Mouse (Mus musculus): ENCODE data around the gene Tmem212.
A peak's percentile ranks its signal among the peaks of the same experiment; 100 is the strongest.

Tmem212 gene

DNA sequence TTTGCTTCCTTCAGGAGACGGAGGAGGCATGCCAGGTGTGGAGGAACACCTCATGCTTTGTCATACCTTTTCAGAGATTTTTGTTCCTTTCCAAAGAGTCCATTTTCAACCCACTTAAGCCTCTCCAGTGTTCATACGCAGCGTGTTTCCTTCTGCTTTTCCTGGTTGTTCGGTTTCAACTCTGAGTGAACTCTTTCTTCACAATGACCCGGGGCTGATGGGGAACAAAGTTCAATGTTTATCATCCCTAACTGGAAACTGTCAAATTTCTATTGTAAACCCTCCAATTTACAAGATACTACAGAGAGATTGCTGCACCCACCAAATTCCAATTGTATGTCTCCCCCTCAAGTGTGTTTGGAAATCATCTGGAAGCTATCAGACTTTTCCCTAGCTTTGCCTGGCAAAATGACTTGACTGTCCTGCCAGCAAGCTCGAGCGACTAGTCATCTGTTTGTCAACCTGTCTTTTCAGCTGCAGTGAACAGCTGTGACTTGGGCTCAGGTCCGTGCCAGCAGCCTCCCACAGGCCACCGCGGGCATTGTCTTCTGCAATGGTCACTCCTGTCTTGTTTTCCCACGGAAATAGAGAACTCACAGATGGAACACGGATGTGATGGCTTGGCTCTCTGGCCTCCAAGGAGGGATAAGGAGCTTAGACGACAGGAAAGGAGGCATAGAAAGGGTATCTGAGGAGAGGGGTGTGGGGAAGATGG, 3.0 kb upstream of the Tmem212 start:
- peak; percentile 18 for DNase-seq (ENCODE audit: low spot score)

DNA sequence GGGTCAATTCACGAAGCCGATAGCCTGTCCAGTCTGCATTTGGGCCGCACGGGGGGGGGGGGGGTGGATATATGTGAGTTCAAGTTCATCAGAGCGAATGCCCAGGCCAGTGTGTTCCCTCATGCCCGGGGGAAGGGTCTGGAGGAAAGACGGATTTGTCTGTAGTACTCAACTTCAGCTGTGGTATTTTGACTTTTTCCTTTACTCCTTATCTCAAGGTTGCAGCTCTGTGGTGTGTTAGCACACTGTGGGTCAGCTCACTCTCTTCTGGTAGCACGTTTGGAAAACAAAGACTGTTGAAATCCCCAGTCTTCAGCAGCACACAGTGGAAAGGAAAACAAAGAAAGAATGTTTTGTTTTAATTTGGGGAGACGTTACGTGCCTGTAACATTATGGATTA, 2.0 kb upstream of the Tmem212 start:
- DNase-seq (ENCODE audit: low spot score), result no peak

DNA sequence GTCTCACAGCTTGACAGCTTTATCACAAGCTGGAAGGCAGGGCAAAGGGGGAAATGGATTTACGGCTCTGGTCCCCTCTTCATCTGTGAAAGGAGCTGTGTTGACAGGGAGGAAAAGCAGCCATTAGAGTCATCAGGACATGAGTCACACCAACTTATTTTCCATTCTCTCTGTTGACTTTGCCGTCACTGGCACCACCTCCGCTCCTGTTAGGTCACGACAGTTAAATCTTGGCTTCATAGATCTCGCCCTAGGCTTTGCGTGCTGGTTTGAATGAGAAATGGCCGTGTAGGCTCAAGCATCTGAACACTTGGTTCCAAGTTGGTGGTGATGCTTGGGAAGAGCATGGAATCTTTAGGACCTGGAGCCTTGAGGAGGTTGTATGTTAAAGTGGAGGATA, 9.6 kb downstream of the Tmem212 start:
- DNase-seq (ENCODE audit: low spot score), result peak; percentile 15

DNA sequence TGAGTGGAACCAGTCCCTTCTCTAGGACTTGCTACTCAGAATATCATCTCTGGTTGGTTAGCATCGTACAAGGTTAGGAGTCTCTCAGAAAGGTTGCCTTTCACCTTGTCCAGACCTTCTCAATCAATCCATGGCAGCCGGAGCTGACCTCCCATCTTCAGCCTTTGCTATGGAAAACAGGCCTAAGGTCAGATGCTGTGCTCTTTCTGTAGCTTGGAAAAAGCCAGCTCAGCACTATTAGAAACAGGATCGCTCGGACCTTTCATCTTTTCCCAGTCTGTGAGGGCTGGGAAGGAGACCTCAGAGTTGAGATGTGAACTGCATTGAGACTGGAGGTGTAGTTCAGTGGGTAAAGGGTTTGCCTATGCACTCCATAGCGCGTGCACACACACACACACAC, 10.6 kb downstream of the Tmem212 start:
- DNase-seq (ENCODE audit: low spot score), result no peak

DNA sequence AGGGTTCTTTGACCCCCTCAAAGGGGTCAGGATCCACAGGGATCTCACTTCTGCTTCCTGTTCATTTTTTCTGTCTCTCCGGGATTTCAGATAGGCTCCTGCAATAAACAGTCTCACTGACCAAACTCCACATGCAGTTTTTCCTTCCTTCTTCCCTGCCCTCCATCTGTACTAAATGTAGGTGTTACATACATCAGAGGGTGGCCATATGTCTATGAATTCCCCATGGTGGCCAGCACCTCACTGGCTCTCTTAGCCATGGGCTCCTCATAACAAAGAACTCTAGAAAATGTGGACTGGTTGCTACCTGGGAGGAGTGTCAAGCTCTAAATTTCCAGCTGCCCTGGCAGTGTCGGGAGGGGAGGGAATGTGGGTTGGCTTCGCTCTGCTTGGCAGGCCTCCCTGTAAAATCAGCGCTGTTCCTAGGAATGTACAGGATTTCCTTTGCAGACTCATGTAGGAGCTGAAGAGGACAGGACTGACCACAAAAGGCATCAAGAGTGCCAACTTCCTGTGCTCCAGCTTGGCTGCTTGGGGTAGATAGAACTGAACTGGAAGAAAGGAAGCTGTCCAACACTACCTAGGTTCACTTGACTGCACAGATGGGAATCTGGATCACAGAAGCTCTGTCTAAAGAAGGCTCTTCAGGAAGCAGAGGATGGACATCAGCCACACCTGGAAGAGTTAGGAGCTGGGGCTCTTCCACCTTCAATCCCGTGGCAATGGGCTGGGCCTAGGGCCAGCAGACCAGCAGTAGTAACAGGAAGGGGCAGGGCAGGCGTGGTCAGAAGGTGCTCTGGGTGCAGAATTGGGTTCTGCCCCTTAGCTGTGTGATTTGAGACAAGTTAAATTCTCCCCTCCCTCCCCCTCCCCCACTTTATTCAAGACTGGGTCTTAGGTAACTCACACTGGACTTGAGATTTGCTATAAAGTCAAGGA, 14.0 kb downstream of the Tmem212 start:
- no peak for DNase-seq (ENCODE audit: low spot score)

DNA sequence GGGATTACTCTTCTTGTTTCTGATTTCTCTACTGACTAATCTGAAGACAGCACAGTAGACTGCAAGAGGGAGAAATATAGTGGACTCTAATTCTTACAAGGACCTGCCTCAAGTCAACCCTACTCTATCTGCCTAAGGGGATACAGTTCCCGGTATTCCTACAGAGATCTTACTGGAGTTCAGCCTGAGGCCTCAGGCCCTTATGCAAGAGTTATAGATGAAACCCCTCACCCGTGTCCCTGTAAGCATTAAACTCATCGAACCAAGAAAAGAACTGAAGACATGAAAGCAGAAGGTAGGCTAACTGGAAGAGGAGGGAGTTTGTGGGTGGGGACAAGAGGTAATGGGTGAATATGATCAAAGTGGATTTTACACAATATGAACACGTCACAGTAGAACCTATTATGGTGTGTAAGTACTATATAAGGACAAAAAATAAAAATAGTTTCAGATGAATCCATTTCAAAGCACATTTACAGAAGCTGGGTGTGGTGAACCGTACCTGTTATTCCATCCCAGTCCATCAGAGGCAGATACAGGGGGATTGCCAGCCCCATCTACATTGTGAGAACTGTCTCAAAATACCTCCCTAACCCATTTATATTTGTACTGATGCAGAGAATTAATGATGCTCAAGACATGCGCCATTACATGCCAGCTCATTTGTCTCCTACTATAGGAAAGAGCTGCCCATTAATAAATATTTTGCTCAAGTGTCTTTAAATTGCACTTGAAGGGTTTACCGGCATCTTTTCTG, 17.1 kb downstream of the Tmem212 start:
- DNase-seq (ENCODE audit: low spot score), result no peak

DNA sequence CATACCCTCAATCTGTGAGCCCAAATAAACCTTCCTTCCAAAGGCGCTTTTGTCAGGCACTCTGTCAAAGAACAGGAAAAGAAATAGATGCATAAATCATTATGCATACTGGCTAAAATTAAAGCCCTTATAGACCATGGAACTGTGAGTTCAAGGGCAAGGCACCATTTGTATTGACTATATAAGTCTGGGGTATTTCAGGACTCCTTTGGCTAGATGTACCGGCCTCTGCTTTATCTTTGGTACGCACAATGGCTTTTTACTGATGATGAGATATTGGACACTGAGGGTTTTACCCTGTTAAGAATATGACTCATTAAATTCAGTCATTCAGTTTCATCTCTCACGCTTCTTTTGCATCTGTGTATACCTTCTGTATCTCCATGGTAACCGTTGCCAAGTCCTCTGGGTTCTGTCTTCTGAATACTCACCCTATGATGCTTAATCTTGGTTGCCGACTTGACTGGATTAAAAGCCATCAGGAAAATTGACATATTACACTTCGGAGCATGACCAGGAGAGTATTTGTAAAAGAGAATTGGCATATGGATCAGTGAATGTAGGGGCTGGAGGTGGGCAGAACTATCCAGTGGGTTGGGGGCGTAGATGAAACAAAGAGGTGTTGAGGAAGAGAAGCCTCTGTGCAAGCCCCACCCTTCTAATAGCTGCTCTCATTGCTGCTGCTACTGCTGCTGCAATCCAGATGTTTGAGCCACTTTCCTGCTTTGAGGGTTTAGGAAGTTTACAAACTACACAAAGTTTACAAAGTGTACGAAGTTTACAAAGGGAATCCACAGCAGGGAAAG, 22.7 kb downstream of the Tmem212 start:
- DNase-seq (ENCODE audit: low spot score), result no peak

DNA sequence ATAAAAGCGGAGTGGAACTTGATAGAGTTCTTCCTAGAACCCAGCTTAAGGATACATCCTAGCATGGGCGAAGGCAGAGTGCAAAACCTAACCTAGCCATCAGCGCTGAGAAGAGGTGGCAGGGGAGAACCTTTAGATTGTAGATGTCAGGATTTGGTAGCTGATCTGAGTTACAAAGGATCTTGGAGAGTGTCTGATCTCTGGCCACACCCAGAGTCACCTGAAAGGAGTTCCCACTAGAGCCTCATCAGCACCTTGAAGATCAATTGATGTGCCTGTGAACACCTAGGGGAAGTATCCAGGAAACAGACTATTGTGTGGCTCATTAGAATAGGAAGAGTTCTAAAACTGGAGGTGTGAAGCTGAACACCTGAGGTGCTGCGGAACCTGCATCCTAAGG, 23.7 kb downstream of the Tmem212 start:
- DNase-seq (ENCODE audit: low spot score), result no peak

DNA sequence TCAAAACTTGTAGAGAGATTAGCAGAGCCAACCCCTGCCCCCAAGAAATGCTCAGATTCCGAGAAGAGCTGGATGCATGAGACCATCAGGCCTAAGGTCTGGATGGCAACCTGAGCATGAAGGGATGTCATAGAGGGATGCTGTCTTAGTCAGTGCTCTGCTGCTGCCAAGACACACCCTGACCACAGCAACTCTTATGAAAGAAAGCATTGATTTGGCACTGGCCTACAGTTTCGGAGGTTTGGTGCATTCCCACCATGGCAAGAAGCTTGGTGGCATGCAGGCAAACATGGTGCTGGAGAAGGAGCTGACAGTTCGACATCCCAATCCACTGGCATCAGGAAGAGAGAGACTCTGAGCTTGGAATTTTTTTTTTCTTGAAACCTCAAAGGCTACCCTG, 24.3 kb downstream of the Tmem212 start:
- no peak for DNase-seq (ENCODE audit: low spot score)

DNA sequence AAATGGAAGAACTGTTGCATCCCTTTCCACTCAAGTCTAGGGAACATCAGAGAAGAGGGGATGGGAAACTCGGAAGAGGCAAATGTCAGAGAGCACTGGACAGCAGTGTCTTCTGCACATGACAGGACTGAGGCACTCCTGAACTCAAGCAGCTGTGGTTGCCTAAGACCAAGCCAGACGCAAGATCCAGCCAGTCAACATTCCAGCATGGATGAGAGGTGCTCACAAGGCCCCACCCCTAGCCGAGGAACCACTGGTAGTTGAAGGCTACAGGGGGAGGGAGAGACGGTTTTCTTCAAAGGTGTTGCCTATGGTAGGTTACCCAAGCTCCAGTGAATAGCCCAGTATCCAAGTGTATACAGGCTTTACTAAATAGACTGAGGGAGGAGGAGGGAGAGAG, 24.8 kb downstream of the Tmem212 start:
- no peak for DNase-seq (ENCODE audit: low spot score)

DNA sequence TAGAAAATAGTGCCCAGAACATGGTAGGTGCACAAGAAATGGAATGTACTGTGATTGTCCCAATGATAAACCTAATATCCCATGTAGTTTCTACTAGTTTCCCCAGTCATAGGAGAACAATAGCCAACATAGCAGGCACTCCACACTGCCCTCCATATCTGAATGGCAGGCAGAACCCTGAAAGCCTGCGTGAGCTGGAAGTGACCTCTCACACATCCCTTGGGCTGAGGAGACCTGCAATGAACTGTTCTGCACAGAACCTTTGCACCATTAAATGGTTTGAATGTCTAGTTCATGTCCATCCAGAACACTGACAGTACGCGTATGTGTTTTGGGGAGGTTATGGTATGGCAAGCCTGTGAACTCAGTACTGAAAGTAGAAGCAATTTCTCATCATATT, 27.5 kb downstream of the Tmem212 start:
- DNase-seq (ENCODE audit: low spot score), result no peak

DNA sequence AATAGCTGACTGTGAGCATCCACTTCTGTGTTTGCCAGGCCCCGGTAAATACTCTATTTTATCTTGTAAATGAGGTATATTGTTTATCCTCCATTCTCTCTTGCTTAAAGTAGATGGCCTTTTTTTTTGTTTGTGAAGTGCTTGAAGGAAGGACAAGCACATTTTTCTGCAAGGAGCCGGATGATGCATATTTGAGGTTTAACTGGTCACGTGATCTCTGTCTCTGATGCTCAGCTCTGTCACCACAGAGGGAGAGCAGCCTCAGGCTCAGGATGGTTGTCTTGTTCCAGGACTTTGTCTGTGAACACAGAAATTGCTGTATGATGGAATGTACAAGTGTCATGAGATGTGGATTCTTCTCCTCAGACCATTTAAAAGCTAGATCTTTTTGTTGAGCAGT, 28.4 kb downstream of the Tmem212 start:
- DNase-seq (ENCODE audit: low spot score), result no peak

DNA sequence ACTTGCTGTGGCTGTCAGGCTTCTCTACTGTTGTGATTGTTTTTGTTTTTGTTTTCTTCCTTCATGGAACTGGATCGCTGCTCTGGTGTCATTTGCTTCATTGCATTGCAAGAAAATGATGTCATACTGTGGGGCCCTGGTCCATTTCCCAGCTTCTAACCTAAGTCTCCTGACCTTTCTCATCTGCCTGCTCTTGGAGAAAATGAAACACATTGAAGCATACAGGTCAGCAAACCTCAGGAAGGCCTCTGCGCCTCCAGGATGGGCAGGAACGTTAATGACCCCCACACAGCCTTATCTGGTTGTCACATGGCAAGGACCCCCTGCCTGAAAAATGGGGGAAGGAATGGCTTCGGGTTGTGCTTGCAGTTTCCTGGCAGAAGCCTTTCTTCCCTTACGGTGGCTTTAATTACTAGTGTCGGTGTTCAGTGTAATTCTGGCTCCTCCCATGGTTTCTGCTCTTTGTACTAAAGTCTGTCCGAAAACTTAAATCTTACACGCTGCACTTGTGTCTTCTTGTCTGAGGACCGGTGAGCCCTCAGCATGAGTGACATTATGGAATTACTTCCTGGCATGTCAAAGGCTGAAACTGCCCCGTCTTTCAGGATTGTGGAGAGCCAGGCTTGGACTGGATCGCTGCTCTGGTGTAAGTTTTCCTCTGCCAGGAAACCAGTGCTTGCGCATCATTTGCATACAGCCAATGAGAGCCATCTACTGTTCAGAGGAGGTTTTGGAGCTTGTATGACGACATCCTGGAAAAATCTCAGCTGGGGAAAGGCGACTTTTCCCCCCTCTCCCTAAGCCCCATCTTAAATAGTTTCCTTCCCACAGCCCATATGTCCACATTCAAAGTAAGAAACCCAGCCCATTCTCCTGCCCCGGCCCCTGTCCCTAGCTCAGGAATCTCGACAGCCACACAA, 33.1 kb downstream of the Tmem212 start:
- peak; percentile 90 for DNase-seq (ENCODE audit: low spot score)

DNA sequence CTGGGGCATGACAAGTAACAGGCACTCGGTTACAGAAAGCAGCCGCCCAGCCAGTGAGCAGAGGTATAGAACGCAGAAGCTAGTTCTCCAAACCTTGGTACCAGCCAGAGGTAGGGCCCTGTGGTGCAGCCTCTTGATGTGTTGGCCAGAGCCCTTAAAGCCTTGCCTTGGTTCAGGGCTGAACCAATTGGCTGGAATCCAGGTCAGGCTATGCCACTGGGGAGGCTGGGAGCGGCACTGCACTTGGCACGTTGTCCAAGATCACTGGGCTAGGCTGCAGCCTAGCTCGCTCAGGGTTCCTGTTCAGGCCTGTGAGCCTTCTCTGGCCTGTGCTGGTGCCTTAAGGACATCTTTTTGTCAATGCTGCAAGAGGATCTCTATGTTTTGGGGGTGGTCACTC, 34.6 kb downstream of the Tmem212 start:
- DNase-seq (ENCODE audit: low spot score), result no peak

DNA sequence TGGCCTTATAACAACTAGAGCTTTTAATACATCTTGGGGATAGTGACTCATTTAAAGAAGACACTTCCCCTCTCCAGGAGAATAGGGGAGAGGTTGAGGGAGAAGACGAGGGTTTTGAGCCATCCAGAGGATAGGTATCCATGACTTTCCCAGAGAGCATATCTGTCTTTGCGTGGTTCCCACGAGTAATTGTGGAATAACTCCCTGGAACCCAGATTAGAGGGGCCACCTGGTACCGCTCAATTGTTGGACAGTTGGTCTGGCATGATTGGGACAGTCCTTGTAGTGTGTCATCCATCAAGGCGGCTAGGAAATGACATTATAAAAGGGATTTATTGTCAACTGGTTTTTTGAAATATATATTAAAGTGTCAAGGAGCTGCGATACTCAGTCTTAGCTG, 35.1 kb downstream of the Tmem212 start:
- DNase-seq (ENCODE audit: low spot score), result no peak

DNA sequence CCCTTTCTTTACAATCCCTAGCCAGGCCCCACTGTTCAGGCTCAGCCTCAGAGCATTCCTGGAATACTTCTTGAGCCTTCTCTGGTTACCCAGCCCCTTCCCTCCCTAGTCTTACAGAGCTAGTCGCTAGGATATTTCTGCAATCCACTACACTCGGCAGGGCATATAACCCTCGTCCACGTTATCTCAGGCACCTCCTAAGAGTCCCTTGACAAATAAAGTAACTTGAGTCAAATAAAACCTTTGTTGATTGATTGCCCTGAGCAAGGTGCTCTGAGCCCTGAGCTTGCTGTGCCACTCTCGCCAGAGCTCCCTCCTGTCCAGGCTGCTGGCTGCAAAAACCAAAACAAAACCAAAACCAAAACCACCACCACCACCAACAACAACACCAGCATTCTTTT, 37.0 kb downstream of the Tmem212 start:
- DNase-seq (ENCODE audit: low spot score), result peak; percentile 81

DNA sequence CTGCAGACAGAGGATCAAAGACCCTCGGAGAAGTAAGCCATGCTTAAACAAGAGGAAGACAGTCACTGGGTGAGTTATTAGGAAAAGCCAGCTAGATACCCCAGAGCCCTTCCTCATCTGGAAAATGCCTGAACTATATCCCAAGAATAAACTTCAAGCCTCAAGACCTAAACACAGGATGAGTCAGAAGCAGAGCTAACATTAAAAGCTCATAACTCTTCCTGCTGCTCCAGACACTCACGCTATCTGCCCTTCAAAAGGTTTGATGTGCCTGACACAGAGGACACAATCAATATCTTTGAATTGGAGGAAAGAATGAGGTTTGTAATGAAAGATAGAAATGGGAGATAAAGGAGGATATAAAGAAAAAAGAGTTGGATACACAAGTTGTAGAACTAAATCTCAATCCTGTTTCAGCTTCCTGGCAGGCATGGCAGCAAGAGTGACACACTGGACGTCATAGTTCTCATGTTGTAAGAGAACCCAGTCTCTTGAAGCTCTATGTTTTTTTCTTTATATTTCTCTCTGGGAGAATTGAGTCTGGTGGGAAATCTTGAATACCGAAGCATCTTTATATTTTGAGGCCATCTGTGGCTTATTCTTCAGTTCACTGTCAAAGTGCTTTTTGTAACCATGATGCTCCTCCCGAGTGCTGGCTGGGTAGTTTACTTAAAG, 37.6 kb downstream of the Tmem212 start:
- DNase-seq (ENCODE audit: low spot score), result peak; percentile 22

DNA sequence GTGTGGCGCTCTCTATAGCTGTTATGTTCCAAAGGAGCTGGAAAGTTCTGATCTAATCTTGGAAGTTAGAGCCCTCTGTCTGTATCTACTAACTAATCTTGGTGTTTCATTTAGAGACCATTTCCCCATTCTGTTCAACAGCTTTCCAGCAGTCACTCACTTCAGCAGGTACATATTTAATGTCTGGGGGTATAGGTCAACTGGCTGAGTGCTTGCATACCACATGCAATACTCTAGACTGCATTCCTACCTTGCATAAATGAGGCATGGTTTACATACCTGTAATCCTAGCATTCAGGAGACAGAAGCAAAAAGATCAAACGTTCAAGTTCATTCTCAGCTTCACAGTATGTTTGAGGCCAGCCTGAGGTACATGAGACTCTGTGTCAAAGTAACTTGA, 39.9 kb downstream of the Tmem212 start:
- no peak for DNase-seq (ENCODE audit: low spot score)

DNA sequence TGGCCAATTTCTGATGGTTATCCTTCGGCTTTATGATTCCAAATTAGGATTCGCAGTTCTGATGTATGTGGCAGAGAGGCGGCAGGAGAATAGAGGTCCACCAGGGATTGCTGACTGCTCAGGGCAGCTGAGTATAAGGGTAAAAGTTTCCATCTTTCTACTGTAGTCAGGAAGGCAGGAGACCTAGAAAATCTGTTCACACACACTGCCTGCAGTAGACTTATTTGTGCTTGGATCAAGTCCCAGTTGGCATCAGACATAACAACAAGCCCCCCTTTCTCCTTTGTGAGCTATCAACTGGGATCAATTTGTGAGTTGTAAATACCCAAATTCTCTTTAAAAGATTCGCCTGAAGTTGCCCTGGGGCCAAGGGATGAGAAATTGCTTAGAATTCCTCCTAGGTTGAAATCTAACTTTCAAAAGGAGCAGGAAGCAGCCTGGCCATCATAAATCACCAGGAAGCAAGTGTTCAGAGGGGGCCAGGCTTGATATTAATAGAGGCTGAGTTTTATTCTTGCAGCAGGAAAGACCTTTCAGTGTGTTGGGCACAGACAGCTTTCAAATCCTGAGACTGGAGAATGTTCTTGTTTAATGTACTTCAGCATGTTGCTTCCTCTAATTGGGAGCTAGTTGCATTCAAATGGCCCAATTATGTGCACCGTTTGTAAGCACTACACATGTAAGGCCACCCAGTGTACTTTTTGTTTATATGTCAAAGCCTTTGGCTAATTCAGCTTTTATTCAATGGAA, 41.6 kb downstream of the Tmem212 start:
- no peak for DNase-seq (ENCODE audit: low spot score)
